Mouse (Mus musculus) urinary bladder, postnatal 36 days (tissue): ENCODE measurements around the gene Tbc1d17.

Experiments
- DNase-seq, 2 experiments: peaks; one replicate each; pipeline ENCODE4 v3.0.0; 2022; ENCODE audit warnings: low spot score in 2 of 2, mixed read lengths in 1 of 2

The Tbc1d17 gene

DNA sequence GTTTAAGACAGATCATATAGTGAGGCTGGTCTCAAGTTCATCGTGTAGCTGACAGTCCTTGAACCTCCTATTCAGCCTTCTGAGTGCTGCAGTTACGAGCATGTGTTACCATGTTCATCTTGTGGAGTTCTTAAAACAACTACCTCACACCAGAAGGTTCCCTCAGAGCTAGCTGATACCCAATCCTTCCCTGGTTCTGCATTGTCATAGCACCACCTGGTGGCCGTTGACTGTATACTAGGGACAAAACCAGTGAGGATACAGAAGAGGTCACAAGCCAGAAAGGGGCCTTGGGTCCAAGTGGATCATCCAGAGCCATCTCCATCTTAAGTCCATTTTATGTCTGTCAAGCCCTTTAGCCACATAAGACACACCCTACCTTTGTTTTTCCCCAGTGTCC is 24.0 kb downstream of the Tbc1d17 start:
- DNase-seq, result peak; percentile 64 to 74

DNA sequence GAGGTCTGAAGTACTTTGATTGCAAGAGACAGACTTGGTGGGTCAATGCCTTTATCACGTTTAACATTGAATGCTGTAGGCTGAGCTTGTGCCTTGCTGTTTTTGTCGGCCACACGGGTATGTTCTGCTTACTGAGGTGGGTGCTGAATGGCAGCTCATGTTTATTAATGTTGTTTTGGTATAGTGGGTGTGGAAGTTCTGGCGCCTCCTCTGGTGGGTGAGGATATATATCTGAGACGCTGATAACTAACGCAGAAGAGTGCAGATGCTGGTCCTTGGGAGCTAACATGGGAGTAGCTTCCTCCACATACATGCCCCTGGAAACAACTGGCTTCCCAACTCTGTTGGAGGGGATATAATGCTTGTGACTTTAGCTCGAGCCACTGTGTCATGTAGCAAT is 25.5 kb downstream of the Tbc1d17 start:
- DNase-seq, result no peak

GRCm38 (mm10) chr7:44821666-44822448 is 27.0 kb downstream of the Tbc1d17 start:
- no peak for DNase-seq

- no peak for DNase-seq
These were observed 28.4 kb downstream of the Tbc1d17 start for GRCm38 (mm10) chr7:44820525-44820924.

DNA sequence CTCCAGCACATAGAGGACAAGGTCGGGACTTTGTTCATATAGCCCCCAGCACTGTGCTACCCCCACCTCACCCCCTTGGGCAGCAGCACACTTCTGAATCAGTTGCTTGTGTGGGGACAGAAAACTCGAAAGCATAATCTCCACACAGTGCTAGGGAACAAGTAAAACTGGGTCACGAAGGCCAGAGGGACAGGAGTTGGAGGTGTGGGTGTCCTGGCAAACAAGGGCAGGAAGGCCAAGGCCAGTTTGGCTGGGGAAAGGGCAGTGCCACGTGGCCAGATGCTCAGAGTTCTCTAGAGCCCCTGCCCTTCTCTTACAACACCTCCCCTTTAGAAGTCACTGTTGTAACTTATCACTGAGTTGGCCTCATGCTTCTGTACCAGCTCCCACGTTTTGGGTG is 29.0 kb downstream of the Tbc1d17 start:
- DNase-seq, result no peak

DNA sequence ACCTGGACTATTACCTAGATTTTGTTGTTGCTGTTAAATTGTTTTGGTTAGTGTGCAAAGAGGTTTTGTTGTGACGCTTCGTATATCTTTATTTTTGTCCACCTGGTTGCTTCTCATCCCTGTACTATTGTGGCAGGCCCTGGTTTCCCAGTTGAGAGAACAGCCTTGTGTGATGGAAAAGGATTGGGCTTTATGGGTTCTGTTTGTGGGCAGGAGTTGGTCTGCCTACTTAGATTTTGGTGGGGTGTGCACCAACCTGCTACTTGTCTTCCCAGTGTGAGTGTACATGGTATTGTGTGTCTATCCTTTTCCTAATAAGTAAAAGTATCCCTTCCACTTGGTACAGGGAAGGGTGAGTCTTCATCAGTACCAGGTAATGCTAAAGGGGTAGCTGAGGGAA is 29.5 kb downstream of the Tbc1d17 start:
- DNase-seq, result no peak

DNA sequence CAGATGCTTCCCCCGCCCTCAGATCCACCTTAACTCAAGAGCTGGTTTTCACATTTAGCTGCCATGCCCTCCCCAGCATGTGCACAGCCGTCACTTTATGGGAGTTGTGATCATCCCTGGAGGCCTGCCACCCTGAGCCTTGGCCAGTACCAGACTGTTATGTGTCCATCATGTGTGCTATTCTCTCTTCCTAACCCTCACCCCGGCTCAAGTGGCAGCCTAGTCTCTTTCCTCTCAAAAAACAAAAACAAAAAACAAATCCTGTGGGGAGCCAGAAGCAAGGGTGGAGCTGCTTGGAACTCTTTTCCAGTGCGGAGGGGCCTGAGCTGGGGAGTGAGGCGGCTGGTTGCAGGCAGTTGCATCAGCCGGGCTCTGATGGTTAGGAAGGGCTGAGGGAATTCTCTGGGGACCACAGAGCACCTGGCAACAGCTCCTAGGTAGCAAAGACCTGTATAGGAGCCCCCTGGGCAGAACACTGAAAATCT is 30.1 kb downstream of the Tbc1d17 start:
- DNase-seq, result peak; percentile 42 to 67

- no peak for DNase-seq
These were observed 30.7 kb downstream of the Tbc1d17 start for GRCm38 (mm10) chr7:44818164-44818563.

DNA sequence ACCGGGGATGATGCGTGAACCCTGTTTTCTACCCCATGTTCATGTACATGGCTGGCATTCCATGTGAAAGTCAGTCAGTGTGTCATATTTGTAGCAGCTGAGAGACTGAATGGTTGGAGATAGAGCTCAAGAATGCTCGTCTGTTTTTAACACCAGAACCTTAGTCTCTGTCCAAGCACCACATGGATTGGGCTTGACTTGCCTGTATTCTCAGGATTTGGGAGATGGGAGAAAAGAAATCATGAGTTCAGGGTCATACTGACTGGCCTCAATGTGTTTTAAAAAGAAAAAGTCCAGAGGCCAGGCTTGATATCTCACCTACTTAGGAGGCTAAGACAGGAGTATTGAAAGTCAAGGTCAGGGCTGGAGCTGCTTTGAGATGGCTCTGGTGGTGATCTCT is 31.4 kb downstream of the Tbc1d17 start:
- no peak for DNase-seq

GRCm38 (mm10) chr7:44816470-44817021 is 32.3 kb downstream of the Tbc1d17 start, which contains the start of gene Atf5:
Gene Atf5, minus strand, starts transcription at chr7:44816658.
- DNase-seq, result peak in 1 of 2 experiments; percentile 63

DNA sequence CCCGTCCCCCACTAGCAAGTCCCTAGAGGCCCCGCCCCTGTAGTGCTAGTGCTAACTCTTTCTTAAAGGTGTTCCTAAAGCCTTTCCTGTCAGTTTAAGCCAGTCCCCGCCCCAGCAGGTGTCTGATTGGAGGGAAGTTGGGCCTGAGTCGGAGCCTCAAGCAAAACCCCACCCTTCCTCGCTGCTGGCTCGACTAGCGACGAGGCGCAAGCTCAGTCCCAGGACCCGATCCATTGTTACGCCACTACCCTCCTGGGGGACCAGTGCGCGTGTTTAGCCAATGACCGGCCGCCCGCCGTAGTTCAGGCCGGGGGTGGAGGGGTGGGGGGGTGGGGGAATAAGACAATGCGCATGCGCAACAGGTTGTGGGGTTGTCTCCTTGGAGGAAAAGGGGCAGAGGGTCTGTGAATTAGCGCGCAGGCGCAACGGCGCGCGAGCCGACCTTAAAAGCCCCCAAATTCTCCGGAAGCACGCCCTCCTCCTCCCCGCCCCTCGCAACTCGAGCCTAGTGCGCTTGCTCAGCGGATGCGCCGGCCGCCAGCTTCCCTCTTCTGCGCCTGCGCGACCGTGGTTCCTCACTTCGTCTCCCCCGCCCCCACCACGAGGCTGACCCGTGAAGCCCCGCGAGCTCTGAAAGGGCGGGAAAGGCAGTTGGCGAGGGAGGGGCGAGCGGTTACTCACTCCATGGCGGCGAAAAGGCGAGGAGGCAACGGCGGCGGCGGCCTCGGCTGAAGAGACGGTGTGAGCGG is 33.0 kb downstream of the Tbc1d17 start, which contains the start of the genes Nup62 and Il4i1:
Gene Nup62, plus strand, starts transcription at position 368 of the 749 bp plus-strand sequence.
Gene Il4i1, plus strand, starts transcription at position 667 of the 749 bp plus-strand sequence.
- peak; percentile 97 to 98 for DNase-seq

DNA sequence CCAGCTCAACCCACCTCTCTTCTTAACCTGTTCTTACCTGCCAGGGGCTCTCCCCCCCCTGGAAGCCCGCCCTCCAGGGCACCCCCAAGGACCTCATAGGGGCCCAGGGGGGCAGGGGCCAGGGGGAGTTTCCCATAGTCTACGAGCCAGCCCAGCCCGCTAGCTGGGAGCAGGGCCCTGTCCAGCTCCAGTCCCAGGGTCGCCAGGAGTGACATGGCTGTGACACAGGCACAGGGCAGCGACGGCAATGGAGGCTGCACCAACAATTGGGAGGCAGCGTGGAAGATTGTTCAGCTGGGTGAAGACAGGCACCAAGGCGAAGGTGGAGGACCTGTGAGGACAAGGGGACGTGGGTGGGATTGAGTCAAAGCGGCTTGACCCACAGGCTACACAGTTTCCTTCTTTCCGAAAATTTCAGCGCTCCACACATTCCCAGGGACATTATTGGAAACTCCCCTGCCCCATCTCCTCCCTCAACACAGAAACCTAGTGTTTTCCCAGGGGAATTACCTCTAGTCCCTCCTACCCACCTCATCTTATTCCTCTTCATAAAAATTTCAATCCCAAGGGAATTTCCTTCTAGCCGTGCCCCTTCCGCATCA is 33.8 kb downstream of the Tbc1d17 start:
- no peak for DNase-seq

GRCm38 (mm10) chr7:44814423-44814822 is 34.5 kb downstream of the Tbc1d17 start:
- DNase-seq, result no peak

DNA sequence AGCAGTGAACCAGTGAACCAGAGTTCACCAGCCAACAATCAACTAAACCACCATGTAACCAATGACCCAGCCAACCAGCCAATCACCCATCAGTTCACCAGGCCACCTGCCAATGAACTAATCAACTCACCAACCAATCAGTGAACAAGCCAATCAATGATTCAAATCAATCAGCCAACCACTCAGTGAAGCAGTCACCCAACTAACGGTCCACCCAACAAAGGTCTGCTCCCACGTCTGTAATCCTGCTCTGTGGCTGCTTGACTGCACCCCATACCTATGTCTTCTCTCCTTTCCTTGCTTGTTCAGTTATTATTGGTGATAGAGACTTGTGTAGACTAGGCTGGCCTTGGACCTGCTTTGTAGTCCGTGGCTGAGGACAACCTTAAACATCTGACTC is 34.9 kb downstream of the Tbc1d17 start:
- no peak for DNase-seq

DNA sequence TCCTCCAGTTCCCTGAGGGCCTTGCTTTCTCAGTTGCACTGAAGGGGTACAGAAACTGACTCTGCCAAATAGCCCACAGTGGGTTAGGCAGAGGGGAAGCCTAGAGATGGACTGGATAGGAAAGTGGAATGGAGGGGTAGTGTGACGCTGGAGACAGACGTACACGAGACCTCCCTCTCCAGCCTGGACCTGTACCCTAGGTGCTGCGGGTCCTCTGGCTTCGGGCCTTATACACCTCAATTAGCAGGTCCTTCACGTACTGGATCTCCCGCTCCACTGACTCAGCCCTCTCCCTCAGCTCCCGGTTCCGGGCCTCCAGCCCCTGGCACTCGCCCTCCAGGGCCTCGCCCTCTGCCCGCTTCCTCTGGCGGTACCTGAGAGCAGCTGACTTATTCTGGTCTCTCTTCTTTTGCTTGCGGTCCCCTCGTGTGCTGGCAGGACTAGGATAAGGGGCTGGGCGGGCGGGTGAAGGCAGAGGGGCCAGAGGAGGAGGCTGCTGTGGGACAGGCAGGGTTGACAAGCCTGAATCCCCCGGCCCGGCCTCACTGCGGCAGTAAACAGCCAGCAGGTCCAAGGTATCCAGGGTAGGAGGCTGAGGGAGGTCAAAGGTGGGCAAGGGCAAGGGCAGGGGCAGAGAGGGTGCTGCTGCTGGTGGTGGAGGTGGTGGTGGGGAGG is 36.1 kb downstream of the Tbc1d17 start:
- no peak for DNase-seq

- DNase-seq, result no peak
These were observed 37.9 kb downstream of the Tbc1d17 start for GRCm38 (mm10) chr7:44810819-44811557.

- DNase-seq, result no peak
These were observed 38.5 kb downstream of the Tbc1d17 start for GRCm38 (mm10) chr7:44810365-44810764.

GRCm38 (mm10) chr7:44809466-44809865 is 39.4 kb downstream of the Tbc1d17 start:
- no peak for DNase-seq

- no peak for DNase-seq
These were observed 40.0 kb downstream of the Tbc1d17 start for GRCm38 (mm10) chr7:44808927-44809326.

DNA sequence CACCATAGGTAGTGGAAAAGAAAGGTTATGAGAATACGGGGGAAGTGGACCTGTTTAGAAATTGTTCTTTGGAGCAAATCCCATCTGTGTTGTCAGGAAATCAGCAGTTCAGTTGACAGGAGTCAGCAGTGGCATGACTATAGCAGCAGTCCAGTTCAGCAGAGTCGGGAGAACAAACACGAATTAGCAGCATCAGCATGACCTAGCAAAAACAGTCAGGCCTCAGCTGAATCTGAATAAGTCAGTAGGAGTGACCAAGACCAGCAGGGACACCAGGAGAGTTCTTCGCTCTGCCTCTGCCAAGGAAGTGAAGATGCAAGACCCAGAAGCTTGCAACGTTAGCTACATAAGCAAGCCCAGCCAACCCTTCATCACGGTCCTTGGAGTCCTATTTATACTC is 56.1 kb downstream of the Tbc1d17 start:
- DNase-seq, result no peak

DNA sequence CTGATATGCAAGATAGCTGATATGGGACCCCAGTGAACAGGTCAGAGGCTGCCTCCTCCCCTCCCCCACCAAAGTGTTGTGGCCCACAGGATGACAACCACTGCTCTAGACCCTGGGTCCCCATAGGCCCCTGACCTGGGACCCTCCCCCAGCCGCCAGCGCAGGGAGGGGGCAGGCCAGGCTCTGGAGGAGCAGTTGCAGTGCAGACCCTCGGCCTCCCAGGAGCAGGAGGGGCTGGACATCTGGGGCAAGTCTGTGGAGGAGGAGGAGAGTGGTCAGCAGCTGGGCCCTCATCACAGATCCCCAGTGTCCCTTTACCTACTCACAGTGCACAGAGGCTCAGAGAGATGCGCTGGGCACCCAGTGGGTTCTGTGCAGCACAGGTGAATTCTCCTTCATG is 58.8 kb downstream of the Tbc1d17 start:
- DNase-seq, result no peak
